Mouse (Mus musculus) embryo, embryonic 10.5 days (tissue): ENCODE measurements at regions not wholly inside any gene's neighbourhood (a gene's known extent, or its start where the extent isn't known, plus 50 kb on each side); places are given as distances from the start of the nearest gene placed in this dataset.
"Not testable (repeated sequence)": the region's sequence is repeated elsewhere in the genome, so short reads cannot be mapped to it uniquely, and the experiment has no call there.

Source experiments
- DNase-seq: peaks from one replicate; pipeline ENCODE4 v3.0.0-alpha.2; 2015; ENCODE audit warnings: low spot score

GRCm38 (mm10) chr13:31050160-31050788, 76.3 kb downstream of the Gm5447 start:
- no peak for DNase-seq

GRCm38 (mm10) chr13:31051586-31051985, 77.6 kb downstream of the Gm5447 start:
- not testable (repeated sequence) for DNase-seq

GRCm38 (mm10) chr13:31054356-31054755, 80.4 kb downstream of the Gm5447 start:
- no peak for DNase-seq

GRCm38 (mm10) chr13:31055376-31056083, 81.5 kb downstream of the Gm5447 start:
- DNase-seq, result no peak

DNA sequence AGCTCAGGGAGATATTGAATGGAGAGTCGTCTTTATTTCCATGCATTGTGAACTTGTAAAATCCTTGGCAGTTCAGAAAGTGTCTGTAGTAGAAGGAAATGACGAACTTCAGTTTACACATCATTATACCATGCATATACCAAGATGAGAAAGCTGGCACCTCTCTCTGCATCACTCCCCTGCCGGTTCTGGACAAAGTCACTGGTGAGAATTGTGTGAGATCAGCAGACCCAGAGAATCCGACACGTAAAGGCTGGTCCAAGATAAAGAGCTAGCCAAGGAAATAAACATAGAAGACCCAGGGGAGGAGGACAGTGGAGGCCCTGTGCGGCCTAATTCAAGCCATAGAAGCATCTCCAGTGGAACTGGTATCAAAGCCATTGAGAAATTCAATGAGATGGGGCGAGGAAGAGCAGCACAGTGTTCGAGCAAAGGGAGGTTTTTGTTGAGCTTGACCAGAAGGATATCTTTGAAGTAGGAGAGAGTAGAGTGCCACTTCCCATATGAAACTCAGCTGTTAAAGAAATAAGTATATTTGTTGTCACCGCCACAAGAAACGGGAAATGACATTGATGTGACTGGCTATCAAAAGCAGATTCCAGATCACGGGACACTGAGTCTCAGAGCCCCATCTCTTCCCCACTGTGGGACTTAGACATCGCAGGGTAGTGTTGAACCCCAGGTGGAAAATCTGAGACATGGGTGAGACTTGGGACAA, 82.3 kb downstream of the Gm5447 start:
- DNase-seq, result no peak

GRCm38 (mm10) chr13:31060916-31061431, 87.0 kb downstream of the Gm5447 start:
- DNase-seq, result no peak

GRCm38 (mm10) chr13:31068343-31068742, 94.3 kb downstream of the Gm5447 start:
- no peak for DNase-seq

GRCm38 (mm10) chr13:31076541-31076940, 102.5 kb downstream of the Gm5447 start:
- DNase-seq, result no peak

- no peak for DNase-seq
These were observed 104.7 kb downstream of the Gm5447 start for GRCm38 (mm10) chr13:31078751-31079150.

DNA sequence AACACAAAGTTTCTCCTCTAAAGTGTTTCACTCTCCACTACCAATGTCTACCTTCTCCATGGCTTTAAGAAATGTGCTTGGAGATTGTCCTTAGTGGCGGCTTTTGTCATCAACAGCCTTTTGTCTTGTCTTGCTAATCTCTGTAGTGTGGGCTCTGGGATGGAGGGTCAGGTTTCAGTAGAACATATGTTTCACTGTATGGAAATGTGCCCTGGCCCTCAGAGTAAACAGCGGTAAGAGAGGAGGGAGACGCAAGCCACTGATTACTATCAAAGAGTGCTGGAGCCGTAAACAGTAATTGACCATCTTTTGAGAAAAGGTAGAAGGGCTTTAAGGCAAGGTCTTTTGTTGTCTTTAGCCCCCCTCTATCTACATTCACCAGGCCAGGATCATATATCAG, 106.2 kb downstream of the Gm5447 start:
- DNase-seq, result peak; percentile 46

DNA sequence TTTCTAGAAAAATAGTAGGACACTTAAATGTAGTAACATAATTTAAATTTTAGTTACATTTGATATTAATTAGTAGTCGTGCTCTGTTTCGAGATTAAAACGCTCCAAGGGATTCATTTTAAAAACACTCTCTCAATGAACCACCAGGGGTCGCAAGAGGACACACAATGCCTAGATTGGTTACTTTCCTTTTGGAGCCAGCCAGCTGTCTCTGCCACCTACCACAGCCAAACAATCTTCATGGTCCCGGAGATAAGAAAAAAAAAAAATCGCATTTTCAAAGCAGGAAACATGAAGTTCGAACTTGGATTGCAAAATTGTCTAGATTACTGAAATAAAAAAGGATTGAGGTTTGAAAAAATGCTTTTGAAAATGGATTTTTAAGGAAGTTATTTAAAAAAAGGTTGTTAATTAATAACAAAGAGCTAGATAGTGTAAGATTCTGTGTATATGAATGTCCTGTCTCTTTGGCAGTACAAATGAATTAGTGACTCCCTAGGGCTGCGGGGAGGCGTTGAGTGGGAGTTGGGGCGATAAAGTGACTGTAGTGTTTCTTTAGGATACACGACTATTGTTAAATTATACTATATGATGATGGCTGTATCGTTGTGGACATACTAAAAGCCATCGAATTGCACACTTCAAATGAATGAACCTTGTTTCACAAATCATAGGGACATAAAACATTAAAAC, 108.6 kb downstream of the Gm5447 start:
- peak; percentile 93 for DNase-seq

- DNase-seq, result no peak
These were observed 127.0 kb downstream of the Gm5447 start for GRCm38 (mm10) chr13:31101051-31101450.

DNA sequence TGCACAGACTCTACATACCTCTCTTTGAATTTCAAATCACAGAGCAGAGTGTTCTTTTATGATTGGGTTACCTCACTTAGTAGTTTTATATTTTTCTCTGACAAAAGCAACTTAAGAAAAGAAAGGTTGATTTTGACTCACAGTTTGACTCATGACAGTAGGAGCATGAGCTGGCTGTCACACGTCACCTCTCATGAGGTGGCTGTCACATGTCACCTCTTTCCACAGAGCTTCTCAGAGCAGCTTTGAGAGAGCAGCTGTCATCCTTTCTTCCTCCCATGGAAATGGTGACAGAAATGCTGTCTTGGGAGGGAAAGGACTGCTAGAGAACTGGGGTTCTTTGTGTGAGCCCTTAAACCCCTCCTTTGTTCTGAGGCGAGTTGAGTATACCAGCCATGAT, 133.4 kb downstream of the Gm5447 start:
- DNase-seq, result no peak

GRCm38 (mm10) chr13:31109231-31109630, 135.2 kb downstream of the Gm5447 start:
- no peak for DNase-seq

- no peak for DNase-seq
These were observed 148.7 kb downstream of the Gm5447 start for GRCm38 (mm10) chr13:31122689-31123088.

GRCm38 (mm10) chr13:31124547-31125216, 150.7 kb downstream of the Gm5447 start:
- no peak for DNase-seq

GRCm38 (mm10) chr13:31132501-31132900, 158.5 kb downstream of the Gm5447 start:
- no peak for DNase-seq

GRCm38 (mm10) chr13:31139686-31140085, 165.7 kb downstream of the Gm5447 start:
- DNase-seq, result no peak

- no peak for DNase-seq
These were observed 173.3 kb downstream of the Gm5447 start for GRCm38 (mm10) chr13:31147323-31147722.

GRCm38 (mm10) chr13:31154066-31154465, 180.1 kb downstream of the Gm5447 start:
- no peak for DNase-seq

DNA sequence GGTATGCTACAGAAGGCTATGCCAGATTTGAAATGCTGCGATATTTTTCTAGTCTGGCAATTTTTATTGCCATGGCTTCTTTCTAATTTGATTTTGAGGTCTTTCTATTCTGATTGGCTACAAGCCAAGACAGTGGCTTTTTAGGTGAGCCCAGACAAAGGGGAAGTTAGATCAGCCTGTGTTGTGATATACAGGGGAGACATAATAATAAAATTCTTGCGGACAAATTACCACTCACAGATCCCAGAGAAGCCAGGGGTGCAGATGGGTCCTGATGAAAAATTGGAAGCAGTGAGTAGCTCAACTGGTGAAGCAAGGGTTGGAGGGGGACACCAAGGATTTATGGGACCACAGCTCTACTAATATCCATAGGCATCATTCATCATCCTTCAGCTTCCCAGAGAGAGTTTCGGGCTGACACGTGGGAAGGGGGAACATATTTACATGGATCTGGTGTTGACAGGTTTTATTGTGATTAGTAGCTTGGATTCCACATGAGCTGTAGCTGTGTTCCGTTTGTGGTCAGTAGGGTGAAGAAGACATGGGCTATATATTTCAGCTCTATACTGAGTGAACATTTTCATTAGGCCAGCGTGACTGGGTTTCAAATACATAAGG, 190.0 kb downstream of the Gm5447 start:
- no peak for DNase-seq
